Mouse (Mus musculus) heart, postnatal 25 days (tissue): ENCODE data around the gene Mllt11. TPM values are rescaled to one million over a fixed set of nuclear protein-coding genes. Genes with fewer than 3 reads are reported as not detected.

ENCODE experiments used
- DNase-seq: peaks from one replicate; pipeline ENCODE4 v3.0.0; 2022; ENCODE audit warnings: low spot score
- intact Hi-C: fragments of 180-260 bp; cut with DNase I; formaldehyde crosslinking; loops from one replicate; pipeline ENCODE4 v1.15.1; 2025
- total RNA-seq, 2 experiments: library from RNA; stranded (reverse); gene quantifications; 2 replicates each; pipeline ENCODE4 v1.2.3; 2021

Mllt11 gene
- total RNA-seq, 2 experiments from 2014 or later, result 6.6 to 7.5 TPM

GRCm38 (mm10) chr3:95247660-95248336 lies 15.8 kb upstream of the Mllt11 start:
- intact Hi-C loops, result no loop called here

GRCm38 (mm10) chr3:95246465-95247231 lies 14.7 kb upstream of the Mllt11 start:
- no peak for DNase-seq
- intact Hi-C loops, result no loop called here

More at GRCm38 (mm10) chr3:95247660-95248336, 15.8 kb upstream of the Mllt11 start:
- DNase-seq, result no peak

DNA sequence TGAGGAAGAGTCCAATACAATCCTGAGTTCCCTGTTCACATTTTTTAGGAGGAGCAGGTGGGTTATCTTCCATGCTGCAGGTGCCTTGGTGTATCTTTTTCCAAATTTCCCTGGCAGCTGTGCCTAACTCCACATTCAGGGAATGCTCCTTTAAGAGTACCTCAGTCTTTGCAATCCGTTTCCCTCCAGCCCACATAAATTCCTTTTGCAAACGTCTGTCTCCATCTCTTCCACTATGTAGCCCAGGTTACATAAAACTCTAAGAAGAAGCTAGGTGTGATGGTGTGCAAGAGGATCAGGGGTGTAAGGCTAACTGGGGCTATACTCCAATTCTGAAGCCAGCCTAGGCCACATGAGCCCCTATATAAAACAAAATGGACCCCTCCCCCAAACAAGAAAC lies 11.1 kb upstream of the Mllt11 start:
- intact Hi-C loops, result no loop called here
- DNase-seq, result no peak

- intact Hi-C loops, result no loop called here
- no peak for DNase-seq
Observed at GRCm38 (mm10) chr3:95241498-95241897, 9.5 kb upstream of the Mllt11 start, which contains the start of gene Gm128. Gene Gm128 (minus strand): TSS chr3:95241598.

GRCm38 (mm10) chr3:95240900-95241299 lies 8.9 kb upstream of the Mllt11 start:
- intact Hi-C loops, result no loop called here
- DNase-seq, result no peak

- intact Hi-C loops, result no loop called here
- DNase-seq, result no peak
Observed at GRCm38 (mm10) chr3:95239971-95240370, 8.0 kb upstream of the Mllt11 start.

DNA sequence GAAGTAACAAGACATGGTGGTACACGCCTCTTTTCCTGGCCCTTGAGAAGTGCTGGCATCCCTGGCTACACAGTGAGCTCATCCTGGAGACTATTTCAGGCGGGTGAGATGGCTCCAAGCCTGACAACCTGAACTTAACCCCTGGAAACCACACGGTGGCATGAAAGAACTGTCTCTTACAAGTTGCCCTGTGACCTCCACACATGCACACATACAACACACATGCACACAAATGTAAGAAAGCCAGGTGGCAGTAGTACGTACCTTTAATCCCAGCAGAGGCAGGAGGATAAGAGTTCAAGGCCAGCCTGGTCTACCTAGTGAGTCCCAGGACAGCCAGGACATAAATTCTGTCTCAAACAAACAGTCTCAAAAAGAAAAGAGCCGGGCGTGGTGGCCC lies 7.1 kb upstream of the Mllt11 start:
- intact Hi-C loops, result no loop called here
- no peak for DNase-seq

DNA sequence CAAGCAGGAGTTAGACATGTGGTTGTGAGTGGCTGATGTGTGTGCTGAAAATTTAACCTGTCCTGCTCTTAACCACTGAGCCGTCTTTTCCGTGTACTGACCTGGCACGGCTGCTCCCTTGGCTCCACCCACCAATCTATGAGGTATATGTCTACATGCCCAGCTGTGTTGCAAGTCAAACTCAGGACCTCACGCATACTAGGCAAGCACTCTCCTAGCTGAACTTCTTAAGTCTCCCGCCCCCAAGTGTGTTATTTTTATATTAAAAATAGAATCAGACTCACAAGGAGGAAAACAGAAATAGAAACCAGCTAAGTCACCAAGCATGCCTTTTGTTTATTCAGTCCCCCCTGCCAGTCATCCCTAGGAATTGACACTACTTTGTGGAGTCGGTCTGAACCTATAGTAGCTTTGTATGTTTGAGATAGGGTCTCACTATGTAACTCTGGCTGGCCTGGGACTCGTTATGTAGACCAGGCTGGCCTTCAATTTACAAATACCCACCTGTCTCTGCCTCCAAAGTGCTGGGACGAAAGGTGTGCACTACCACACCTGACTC lies 5.6 kb upstream of the Mllt11 start:
- no peak for DNase-seq
- intact Hi-C loops, result no loop called here

GRCm38 (mm10) chr3:95235386-95236301 lies 3.7 kb upstream of the Mllt11 start:
- intact Hi-C loops, result no loop called here

DNA sequence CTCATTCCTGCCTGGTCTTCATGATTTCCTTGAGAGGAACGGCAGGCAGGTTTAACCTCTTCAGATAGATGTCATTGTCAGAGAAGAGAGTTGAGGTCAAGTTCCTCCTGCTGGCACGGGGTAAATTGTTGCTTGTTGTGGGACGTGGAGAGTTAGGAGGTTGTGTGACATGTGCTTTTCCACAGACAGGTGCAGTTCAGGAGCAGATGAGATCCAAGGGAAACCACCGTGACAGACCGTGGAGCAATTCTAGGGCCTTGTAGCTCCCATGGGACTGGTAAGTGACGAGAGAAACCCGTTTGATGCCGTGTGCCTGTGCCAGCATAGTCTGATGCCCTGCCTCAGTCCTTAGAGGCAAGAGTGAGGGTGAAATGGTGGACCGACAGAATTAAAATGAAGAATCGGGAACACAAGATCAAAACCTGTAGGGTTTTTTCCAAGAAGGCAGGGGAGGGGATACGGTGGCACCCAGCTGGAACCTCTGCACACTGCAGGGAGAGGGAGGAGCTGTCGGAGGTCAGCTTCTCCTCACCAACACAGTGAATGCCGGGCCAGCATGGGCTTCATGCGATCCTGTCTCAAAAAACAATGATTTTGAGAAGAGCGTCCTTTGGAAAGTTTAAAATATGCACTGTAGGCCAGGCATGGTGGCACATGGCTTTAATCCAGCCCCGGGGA lies 1.5 kb upstream of the Mllt11 start:
- DNase-seq, result no peak
- intact Hi-C loops, result no loop called here

More at GRCm38 (mm10) chr3:95235386-95236301, 3.7 kb upstream of the Mllt11 start:
- no peak for DNase-seq

- DNase-seq, result no peak
- intact Hi-C loops, result no loop called here
Observed at GRCm38 (mm10) chr3:95232771-95233170, 800 bp upstream of the Mllt11 start.

DNA sequence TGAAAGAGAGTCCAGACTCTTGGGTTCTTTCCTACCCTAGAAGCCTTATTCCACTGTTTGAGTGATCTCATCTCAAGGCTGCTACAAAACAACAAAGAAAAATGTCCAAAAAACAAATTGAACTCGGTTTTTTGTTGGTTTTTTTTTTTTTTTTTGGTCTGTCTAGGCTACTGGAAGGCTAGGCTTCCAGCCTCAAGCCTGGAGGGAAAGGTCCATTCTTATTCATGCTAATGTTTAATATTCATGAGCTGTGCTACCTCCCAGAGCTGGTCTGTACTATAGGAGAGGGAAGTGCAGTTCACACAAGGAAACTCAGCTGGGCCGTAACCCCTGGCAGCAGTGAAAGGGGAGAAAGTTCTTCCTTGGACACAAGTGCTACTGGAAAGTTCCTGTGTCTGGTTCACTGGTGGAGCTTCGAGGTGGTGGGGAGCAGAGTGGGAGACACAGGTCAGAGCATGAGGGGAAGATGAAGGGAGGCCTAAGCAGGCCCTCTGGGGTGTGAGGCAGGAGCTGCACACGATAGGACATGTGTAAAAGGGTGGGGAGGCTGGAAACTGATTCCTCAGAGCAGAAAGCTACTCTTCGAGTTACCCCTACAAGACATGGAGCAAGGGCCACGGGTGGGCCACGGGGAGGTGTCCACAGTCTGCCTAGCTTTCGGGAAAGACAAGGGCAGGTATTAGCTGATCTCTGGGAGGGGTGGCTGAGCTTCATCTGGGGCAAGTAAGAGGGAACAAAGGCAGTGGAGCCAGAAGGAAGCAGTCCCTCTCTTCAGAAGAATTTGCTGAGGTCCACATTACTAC lies 1.3 kb downstream of the Mllt11 start:
- DNase-seq, result no peak
- intact Hi-C loops, result no loop called here

- intact Hi-C loops, result no loop called here
Observed at GRCm38 (mm10) chr3:95229781-95230494, 2.0 kb downstream of the Mllt11 start.

DNA sequence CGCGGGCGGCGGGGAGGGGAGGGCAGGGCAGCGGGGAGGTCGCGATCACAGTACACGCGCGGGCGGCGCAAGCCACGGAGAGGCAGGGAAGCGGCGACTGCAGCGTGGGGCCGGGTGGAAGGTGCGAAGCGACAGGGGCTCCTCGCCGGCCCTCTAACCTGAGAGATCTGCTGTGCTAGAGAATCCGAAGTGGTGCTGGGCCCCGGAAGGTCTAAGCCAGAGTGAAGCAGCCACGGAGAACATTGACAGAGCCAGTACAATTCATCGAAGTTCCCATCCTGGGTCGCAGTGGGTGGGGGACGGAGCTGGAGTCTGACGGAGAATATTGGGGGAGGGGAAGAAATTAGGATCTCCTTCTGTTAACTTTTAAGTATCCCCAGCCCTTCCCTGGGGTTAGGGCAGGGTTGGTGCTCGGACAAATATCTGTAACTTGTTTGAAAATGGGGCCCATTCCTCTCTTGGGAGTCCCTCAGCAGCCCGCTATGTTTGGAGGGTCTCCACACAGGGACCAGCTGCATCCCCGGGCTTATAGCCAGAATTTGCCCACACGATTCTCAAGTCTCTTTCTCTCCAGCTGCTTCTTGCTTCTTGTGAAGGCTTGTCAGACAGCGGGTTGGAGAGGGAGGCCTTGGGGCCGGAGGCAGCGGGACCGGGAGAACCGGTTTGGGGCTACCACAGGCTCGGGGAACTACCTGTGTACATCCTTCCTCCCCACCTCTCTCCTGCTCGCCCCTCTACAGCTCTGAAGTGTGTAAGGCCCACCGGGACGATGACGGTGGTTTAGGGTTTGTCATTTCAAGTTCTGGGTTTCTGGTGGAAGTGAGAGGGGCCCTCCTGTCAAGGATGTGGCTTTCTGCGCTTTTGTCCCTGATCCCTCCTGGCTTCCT lies 2.8 kb downstream of the Mllt11 start:
- intact Hi-C loops, result loop anchor here (1.0 kb wide), 1 partner anchor 12 kb away; the partner anchor contains the start of gene Gabpb2
- DNase-seq, result no peak

More at GRCm38 (mm10) chr3:95229781-95230494, 2.0 kb downstream of the Mllt11 start:
- peak; percentile 66 for DNase-seq

- peak; percentile 83 for DNase-seq
- intact Hi-C loops, result loop anchor here (1.0 kb wide), 1 partner anchor 11 kb away; the partner anchor contains the start of gene Gabpb2
Observed at GRCm38 (mm10) chr3:95228148-95228893, 3.6 kb downstream of the Mllt11 start, which contains the start of gene Cdc42se1. Gene Cdc42se1 (plus strand): TSS chr3:95228732.

- DNase-seq, result no peak
- intact Hi-C loops, result no loop called here
Observed at GRCm38 (mm10) chr3:95227214-95227613, 4.8 kb downstream of the Mllt11 start.
